ENCODE assay signal across 10 mouse cellular contexts in the genomic region with DNA sequence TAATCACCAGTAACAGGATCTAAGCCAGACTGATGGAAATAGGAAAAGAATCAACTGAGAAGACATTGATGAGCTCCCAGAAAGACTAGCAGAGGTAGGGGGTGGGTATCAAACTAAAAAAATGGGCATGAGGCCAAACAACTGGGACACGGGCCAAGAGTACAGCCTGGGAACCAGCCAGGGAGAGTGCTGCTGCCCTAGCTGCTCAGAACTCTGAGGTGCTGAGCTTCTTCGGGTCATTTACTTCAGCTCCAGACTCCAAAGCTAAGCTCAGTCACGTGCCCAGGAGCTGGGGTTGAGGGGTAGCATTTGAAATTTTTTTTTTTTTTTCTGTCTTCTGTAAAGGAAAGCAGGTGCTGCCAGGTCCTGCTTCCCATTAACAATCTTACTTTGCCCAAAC. TPM values are rescaled to one million over a fixed set of nuclear protein-coding genes. Genes with fewer than 3 reads are reported as not detected.
DNase-seq lines count a peak whose midpoint lies in the region; ATAC-seq lines count a peak whose summit lies in the region.
"Had no signal": no experiment of that assay in that cellular context is flagged by ENCODE, and none has a peak within 500 bp of the region (broad histone marks: within the 10 kb centered on the region; RNA-seq: fewer than 3 reads in every experiment).

No protein-coding gene starts in this region.

- no peak overlapping the region for H3K27ac ChIP-seq in forebrain, embryonic 14.5 days (ENCODE audit: low read depth, low read length)
- no peak overlapping the region for H3K27ac ChIP-seq in forebrain, embryonic 11.5 days (ENCODE audit: low read depth, low read length)
- H3K27ac ChIP-seq: embryonic facial prominence, embryonic 12.5 days; limb, embryonic 15.5 days had no signal

- H3K4me2 ChIP-seq in forebrain, embryonic 14.5 days (ENCODE audit: low read length): no peak overlapping the region
- no peak overlapping the region for H3K4me2 ChIP-seq in forebrain, embryonic 11.5 days (ENCODE audit: low read depth, low read length, severe bottlenecking)
- H3K4me2 ChIP-seq: embryonic facial prominence, embryonic 12.5 days; limb, embryonic 15.5 days had no signal

- H3K4me3 ChIP-seq in forebrain, embryonic 14.5 days (ENCODE audit: low read depth, low read length): no peak overlapping the region
- H3K4me3 ChIP-seq in forebrain, embryonic 11.5 days (ENCODE audit: low read depth, low read length): no peak overlapping the region
- H3K4me3 ChIP-seq: embryonic facial prominence, embryonic 12.5 days; limb, embryonic 15.5 days had no signal

- intact Hi-C loops in left cerebral cortex, postnatal 4 days (cut with DNase I): no loop called here

- H3K36me3 ChIP-seq in forebrain, embryonic 14.5 days (ENCODE audit: control insufficient read depth, insufficient read depth, low read length): no peaks in the 10 kb centered on the region
- H3K36me3 ChIP-seq in forebrain, embryonic 11.5 days (ENCODE audit: control insufficient read depth, insufficient read depth, low read length): no peaks in the 10 kb centered on the region
- H3K36me3 ChIP-seq: embryonic facial prominence, embryonic 12.5 days; limb, embryonic 15.5 days had no signal

- H3K4me1 ChIP-seq in forebrain, embryonic 14.5 days (ENCODE audit: control insufficient read depth, insufficient read depth, low read length): no peaks in the 10 kb centered on the region
- H3K4me1 ChIP-seq in forebrain, embryonic 11.5 days (replicated peaks; ENCODE audit: control insufficient read depth, insufficient read depth, low read length): no peaks in the 10 kb centered on the region
- H3K4me1 ChIP-seq: embryonic facial prominence, embryonic 12.5 days; limb, embryonic 15.5 days had no signal

- peak; percentile 61 for DNase-seq in forebrain, embryonic 14.5 days (ENCODE audit: low spot score)
- no peak for DNase-seq in forebrain, embryonic 11.5 days (ENCODE audit: low spot score)
- peak; percentile 15 for DNase-seq in lung, postnatal 14 days
- DNase-seq in lung, postnatal 25 days (ENCODE audit: low spot score): no peak
- DNase-seq in heart, postnatal 4 days: peak; percentile 72
- peak; percentile 69 for DNase-seq in left cerebral cortex, postnatal 4 days
- DNase-seq in thymus, postnatal 0 days (ENCODE audit: low spot score): no peak
- no peak for DNase-seq in yolk sac, embryonic 10.5 days (ENCODE audit: low spot score)

- H3K9ac ChIP-seq in forebrain, embryonic 14.5 days (ENCODE audit: low read length): no peak overlapping the region
- H3K9ac ChIP-seq in forebrain, embryonic 11.5 days (ENCODE audit: low read length): no peak overlapping the region
- H3K9ac ChIP-seq: embryonic facial prominence, embryonic 12.5 days; limb, embryonic 15.5 days had no signal

- H3K9me3 ChIP-seq in forebrain, embryonic 14.5 days (replicated peaks; ENCODE audit: control insufficient read depth, low read length): peaks cover 16% of the 10 kb centered on the region
- peaks cover 6% of the 10 kb centered on the region; the same call in 1 of the 2 replicates for H3K9me3 ChIP-seq in forebrain, embryonic 11.5 days (ENCODE audit: control insufficient read depth, low read length)
- H3K9me3 ChIP-seq: limb, embryonic 15.5 days had no signal

- peak; percentile 48; the same call in 1 of the 2 replicates for ATAC-seq in forebrain, embryonic 14.5 days
- ATAC-seq in forebrain, embryonic 11.5 days (replicated peaks; ENCODE audit: low FRiP score): no peak

- H3K27me3 ChIP-seq in forebrain, embryonic 14.5 days (replicated peaks; ENCODE audit: control insufficient read depth, insufficient read depth, low read length): no peaks in the 10 kb centered on the region
- no peaks in the 10 kb centered on the region for H3K27me3 ChIP-seq in forebrain, embryonic 11.5 days (ENCODE audit: control insufficient read depth, insufficient read depth, low read length)
- H3K27me3 ChIP-seq: embryonic facial prominence, embryonic 12.5 days; limb, embryonic 15.5 days had no signal

- 24% methylated on average over 3 of the region's 3 CpGs for WGBS in forebrain, embryonic 14.5 days
- 66% methylated on average over 3 of the region's 3 CpGs for WGBS in forebrain, embryonic 11.5 days

RNA-seq across cellular contexts. Expression of a gene that starts 10.1 kb away (rescaled TPM):
- polyA plus RNA-seq in forebrain, embryonic 14.5 days (2014; fragmentation: Nextera tagmentation; extraction: Ambion mirVana): 50.0 and 53.6 TPM in 2 replicates
- 53.1 and 55.8 TPM in 2 replicates for polyA plus RNA-seq in forebrain, embryonic 11.5 days (2014; fragmentation: Nextera tagmentation; extraction: Ambion mirVana)
- 10 to 100 TPM; 46.6 to 46.9 TPM for total RNA-seq in heart, postnatal 4 days (2021)
- total RNA-seq in left cerebral cortex, postnatal 4 days (2021): 10 to 100 TPM; 85.4 to 94.2 TPM
- polyA plus RNA-seq in thymus, postnatal 0 days (2015; fragmentation: Nextera tagmentation; extraction: Ambion mirVana): 34.4 and 36.6 TPM in 2 replicates

RNA-seq across cellular contexts. Expression of a gene that starts 52.5 kb away (rescaled TPM):
- polyA plus RNA-seq in forebrain, embryonic 14.5 days (2014; fragmentation: Nextera tagmentation; extraction: Ambion mirVana): 0.48 and 0.68 TPM in 2 replicates
- 2.2 and 2.6 TPM in 2 replicates for polyA plus RNA-seq in forebrain, embryonic 11.5 days (2014; fragmentation: Nextera tagmentation; extraction: Ambion mirVana)
- total RNA-seq in heart, postnatal 4 days (2021): 1 to 10 TPM; 2.6 to 3.0 TPM
- 1 to 10 TPM; 1.5 to 2.0 TPM for total RNA-seq in left cerebral cortex, postnatal 4 days (2021)
- polyA plus RNA-seq in thymus, postnatal 0 days (2015; fragmentation: Nextera tagmentation; extraction: Ambion mirVana): 1.2 and 1.5 TPM in 2 replicates

Comparison
In these comparisons a context has a peak if more than half of its experiments do, and no peak if none do; other contexts are left out.
1. DNase-seq: peak in forebrain, embryonic 14.5 days (single experiment), lung, postnatal 14 days (single experiment), heart, postnatal 4 days (single experiment) and left cerebral cortex, postnatal 4 days (single experiment); none in forebrain, embryonic 11.5 days (single experiment), lung, postnatal 25 days (single experiment), thymus, postnatal 0 days (single experiment) and yolk sac, embryonic 10.5 days (single experiment).